Mouse (Mus musculus): ENCODE data around the gene Gm1123. TPM values are rescaled to one million over a fixed set of nuclear protein-coding genes. Genes with fewer than 3 reads are reported as not detected.

The Gm1123 gene
- total RNA-seq, 2 experiments from 2014 or later: not detected

DNA sequence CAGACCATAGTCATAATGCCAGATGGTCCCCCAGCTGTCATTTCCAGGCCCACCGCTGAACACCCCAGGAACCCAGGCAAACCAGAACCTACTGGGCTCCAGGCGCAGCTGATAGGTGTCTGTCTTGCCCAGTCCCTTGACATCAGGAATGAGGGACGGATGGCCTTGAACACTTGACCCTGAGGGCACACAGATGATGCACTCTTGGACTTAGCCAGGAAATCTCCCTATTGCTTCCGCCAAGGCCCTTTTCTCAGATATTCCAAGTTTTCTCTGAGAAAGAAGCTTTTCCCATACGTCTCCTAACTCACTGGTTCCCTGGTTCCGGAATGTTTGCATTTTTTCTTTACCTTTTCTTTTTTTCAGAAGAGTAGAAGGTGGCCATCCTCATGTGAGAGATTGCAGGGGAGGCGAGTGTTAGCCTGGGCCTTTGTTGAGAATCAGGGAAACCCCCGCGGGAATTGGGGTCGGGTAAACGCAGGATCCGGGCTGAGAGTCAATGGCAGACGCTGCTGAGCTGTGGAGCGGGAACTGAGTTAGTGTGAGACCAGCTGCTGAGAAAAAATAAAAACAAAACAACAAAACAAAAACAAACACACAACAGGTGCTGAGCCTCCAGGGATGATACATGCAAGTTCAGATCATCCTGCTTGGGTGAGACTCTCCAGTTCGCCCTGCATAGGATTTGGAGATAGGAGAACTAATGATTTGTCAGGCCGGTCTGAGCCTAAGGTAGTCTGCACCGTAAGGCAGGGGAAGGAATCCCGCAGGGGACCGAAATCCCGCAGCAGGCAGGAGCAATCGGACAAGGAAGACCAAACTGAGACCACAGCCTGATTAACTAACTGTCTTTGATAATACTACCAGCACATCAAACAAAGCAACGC, 73.7 kb downstream of the Gm1123 start:
- no peak for DNase-seq (ENCODE audit: low spot score in 2 of 2)
- intact Hi-C loops (cut with DNase I): no loop called here

DNA sequence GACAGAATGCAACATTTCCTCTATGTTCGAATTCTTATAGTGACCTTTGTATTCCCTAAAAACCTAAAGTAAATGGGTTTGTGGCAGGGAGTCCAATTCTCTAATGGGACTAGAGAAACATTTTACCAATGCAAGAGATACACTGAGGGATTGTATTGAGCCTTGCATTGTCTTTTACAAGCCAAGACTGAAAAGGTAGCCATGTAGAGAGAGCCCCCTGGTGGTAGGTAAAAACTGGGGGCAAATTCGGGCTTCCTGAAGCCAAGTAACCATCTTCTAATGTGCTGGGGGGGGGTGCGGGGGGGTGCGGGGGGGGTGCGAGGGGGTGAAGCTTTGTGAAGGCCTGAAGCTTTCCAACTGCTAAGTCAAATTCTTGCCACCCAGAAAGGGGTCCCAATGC, 75.2 kb downstream of the Gm1123 start:
- intact Hi-C loops (cut with DNase I): no loop called here
- no peak for DNase-seq (ENCODE audit: low spot score in 2 of 2)

GRCm38 (mm10) chr9:98959851-98960250, 75.7 kb downstream of the Gm1123 start:
- DNase-seq (ENCODE audit: low spot score in 2 of 2): no peak
- intact Hi-C loops (cut with DNase I): loop anchor here (5.0 to 10.0 kb wide), 2 partner anchors 315 to 912 kb away; no protein-coding TSS in a partner anchor

GRCm38 (mm10) chr9:98958628-98959027, 76.9 kb downstream of the Gm1123 start:
- DNase-seq (ENCODE audit: low spot score in 2 of 2): no peak
- intact Hi-C loops (cut with DNase I): loop anchor here (5.0 to 10.0 kb wide), 2 partner anchors 314 to 914 kb away; no protein-coding TSS in a partner anchor

- intact Hi-C loops (cut with DNase I): loop anchor here (5.0 to 10.0 kb wide), 2 partner anchors 313 to 914 kb away; no protein-coding TSS in a partner anchor
- DNase-seq (ENCODE audit: low spot score in 2 of 2): no peak
Measured at GRCm38 (mm10) chr9:98957751-98958351, 77.7 kb downstream of the Gm1123 start.

Other genes starting within 250 kb of the Gm1123 start
- gene Prr23a1, start 193.2 kb downstream of the Gm1123 start, total RNA-seq (2021): not detected
- gene Prr23a2, start 179.2 kb downstream of the Gm1123 start, total RNA-seq (2021): not detected
- not detected for gene Prr23a3, start 170.9 kb downstream of the Gm1123 start, total RNA-seq (2021)
- not detected for gene 7420426K07Rik, start 132.6 kb downstream of the Gm1123 start, total RNA-seq (2021)
- gene Foxl2, start 80.4 kb downstream of the Gm1123 start, total RNA-seq (2021): under 1 TPM; 0.91 to 0.99 TPM
- gene Faim, start 49.3 kb downstream of the Gm1123 start, total RNA-seq (2021): 10 to 100 TPM; 32.3 to 34.1 TPM
- 10 to 100 TPM; 23.3 to 23.9 TPM for gene Pik3cb, start 104.9 kb upstream of the Gm1123 start, total RNA-seq (2021)
- not detected for gene Faiml, start 201.5 kb upstream of the Gm1123 start, total RNA-seq (2021)
- gene Cep70, start 207.7 kb upstream of the Gm1123 start, total RNA-seq (2021): 10 to 100 TPM; 15.1 to 31.5 TPM